In genomic region chr14:60586687-60587453, GRCm38 (mm10) we compare ENCODE assay signal across 11 mouse cellular contexts. TPM values are rescaled to one million over a fixed set of nuclear protein-coding genes. Genes with fewer than 3 reads are reported as not detected.
DNase-seq lines count a peak whose midpoint lies in the region; ATAC-seq and TF ChIP-seq lines count a peak whose summit lies in the region.
"Had no signal": no experiment of that assay in that cellular context is flagged by ENCODE, and none has a peak within 500 bp of the region (broad histone marks: within the 10 kb centered on the region; RNA-seq: fewer than 3 reads in every experiment).

No protein-coding gene starts in this region.

- H3K36me3 ChIP-seq in intestine, embryonic 14.5 days (ENCODE audit: control insufficient read depth, insufficient read depth, low read length) = no peaks in the 10 kb centered on the region
- no peaks in the 10 kb centered on the region for H3K36me3 ChIP-seq in intestine, embryonic 16.5 days (ENCODE audit: control insufficient read depth, insufficient read depth, low read length)
- H3K36me3 ChIP-seq in heart, adult 2 months (ENCODE audit: control insufficient read depth, insufficient read depth, low read length) = no peaks in the 10 kb centered on the region
- H3K36me3 ChIP-seq in limb, embryonic 12.5 days = no peaks in the 10 kb centered on the region

- DNase-seq in intestine, embryonic 14.5 days (ENCODE audit: low spot score) = no peak
- peak; percentile 64 for DNase-seq in brain, adult 2 months (ENCODE audit: low read depth, low spot score)
- DNase-seq in heart, adult 2 months = peak in 1 of 2 experiments; percentile 35
- no peak for DNase-seq in urinary bladder, postnatal 36 days (ENCODE audit: low spot score in 2 of 2)
- DNase-seq in left cerebral cortex, adult 2 months (ENCODE audit: extremely low spot score in 1 of 2, low spot score in 2 of 2) = no peak
- no peak for DNase-seq in spleen, adult 18-20 months
- DNase-seq: thymus, postnatal 4 days had no signal

- H3K9me3 ChIP-seq in intestine, embryonic 14.5 days (ENCODE audit: control insufficient read depth, low read length) = no peaks in the 10 kb centered on the region
- H3K9me3 ChIP-seq in intestine, embryonic 16.5 days (ENCODE audit: control insufficient read depth, low read length) = no peaks in the 10 kb centered on the region
- no peaks in the 10 kb centered on the region for H3K9me3 ChIP-seq in limb, embryonic 12.5 days

- 64% methylated on average over 15 of the region's 15 CpGs for WGBS in intestine, embryonic 14.5 days
- 64% methylated on average over 15 of the region's 15 CpGs for WGBS in intestine, embryonic 16.5 days
- WGBS in heart, adult 2 months = 43% methylated on average over 15 of the region's 15 CpGs
- WGBS in limb, embryonic 12.5 days = 61% methylated on average over 15 of the region's 15 CpGs

- H3K27ac ChIP-seq in intestine, embryonic 14.5 days (ENCODE audit: low read depth) = peak overlapping the region; percentile 44; the same call in 1 of the 2 replicates
- no peak overlapping the region for H3K27ac ChIP-seq in intestine, embryonic 16.5 days (ENCODE audit: low read length)
- H3K27ac ChIP-seq in heart, adult 2 months = peak overlapping the region; percentile 55
- H3K27ac ChIP-seq in limb, embryonic 12.5 days = peak overlapping the region; percentile 64
- no peak overlapping the region for H3K27ac ChIP-seq in left cerebral cortex, adult 2 months
- H3K27ac ChIP-seq: macrophage had no signal

- no peak for TF ChIP-seq CTCF in heart, adult 2 months (IDR thresholded peaks at IDR 0.05)
- TF ChIP-seq CTCF in left cerebral cortex, adult 2 months (IDR thresholded peaks at IDR 0.05) = no peak

- TF ChIP-seq EP300 in heart, adult 2 months (IDR thresholded peaks at IDR 0.05; ENCODE audit: insufficient read depth, low read depth, low read length) = 0 out of 2 replicates have a peak, but pooled peaks have one; percentile 48

- H3K4me1 ChIP-seq in intestine, embryonic 14.5 days (replicated peaks; ENCODE audit: control insufficient read depth, insufficient read depth, low read length) = peaks cover 8% of the 10 kb centered on the region
- peaks cover 6% of the 10 kb centered on the region; the same call in 1 of the 2 replicates for H3K4me1 ChIP-seq in intestine, embryonic 16.5 days (ENCODE audit: control insufficient read depth, insufficient read depth, low read length)
- peaks cover 7% of the 10 kb centered on the region for H3K4me1 ChIP-seq in heart, adult 2 months (ENCODE audit: control insufficient read depth, insufficient read depth, low read length)
- peaks cover 16% of the 10 kb centered on the region for H3K4me1 ChIP-seq in limb, embryonic 12.5 days (replicated peaks)

- no peaks in the 10 kb centered on the region for H3K79me2 ChIP-seq in heart, adult 2 months (replicated peaks; ENCODE audit: control insufficient read depth, insufficient read depth, low read length)

- no peak overlapping the region for H3K4me3 ChIP-seq in intestine, embryonic 14.5 days (ENCODE audit: low read depth, low read length)
- H3K4me3 ChIP-seq in intestine, embryonic 16.5 days (ENCODE audit: low read length) = no peak overlapping the region
- no peak overlapping the region for H3K4me3 ChIP-seq in heart, adult 2 months
- H3K4me3 ChIP-seq in limb, embryonic 12.5 days (replicated peaks) = no peak overlapping the region
- no peak overlapping the region for H3K4me3 ChIP-seq in left cerebral cortex, adult 2 months

- no peak overlapping the region for H3K4me2 ChIP-seq in intestine, embryonic 14.5 days (ENCODE audit: low read length)
- no peak overlapping the region for H3K4me2 ChIP-seq in intestine, embryonic 16.5 days (ENCODE audit: low read depth, low read length)
- H3K4me2 ChIP-seq in limb, embryonic 12.5 days = no peak overlapping the region

- no peak for TF ChIP-seq POLR2A in heart, adult 2 months (IDR thresholded peaks at IDR 0.05; ENCODE audit: insufficient read depth, low read depth, low read length)

- intact Hi-C loops in heart, adult 2 months (cut with DNase I) = loop anchor here (5.0 kb wide), 2 partner anchors 50 to 100 kb away; no protein-coding TSS in a partner anchor
- intact Hi-C loops in left cerebral cortex, adult 2 months (cut with DNase I) = no loop called here

- H3K27me3 ChIP-seq in intestine, embryonic 14.5 days (replicated peaks; ENCODE audit: control insufficient read depth, insufficient read depth, low read length) = no peaks in the 10 kb centered on the region
- no peaks in the 10 kb centered on the region for H3K27me3 ChIP-seq in intestine, embryonic 16.5 days (replicated peaks; ENCODE audit: control insufficient read depth, insufficient read depth, low read length)
- H3K27me3 ChIP-seq in heart, adult 2 months (ENCODE audit: control insufficient read depth, insufficient read depth, low read length) = no peaks in the 10 kb centered on the region
- H3K27me3 ChIP-seq in limb, embryonic 12.5 days = no peaks in the 10 kb centered on the region

- 0 out of 2 replicates have a peak, but pooled peaks have one; percentile 8 for ATAC-seq in intestine, embryonic 14.5 days (replicated peaks; ENCODE audit: low FRiP score, low TSS enrichment, low read depth)
- no peak for ATAC-seq in intestine, embryonic 16.5 days
- ATAC-seq in limb, embryonic 12.5 days (ENCODE audit: insufficient number of reproducible peaks, insufficient read depth, low FRiP score, low TSS enrichment, low read depth) = peak; percentile 66; the same call in 1 of the 2 replicates
- ATAC-seq: CD4-positive, CD25-positive, alpha-beta regulatory T cell, adult 4 months had no signal

- H3K9ac ChIP-seq in intestine, embryonic 14.5 days (ENCODE audit: low read length) = no peak overlapping the region
- no peak overlapping the region for H3K9ac ChIP-seq in intestine, embryonic 16.5 days (ENCODE audit: low read depth, low read length)
- H3K9ac ChIP-seq in heart, adult 2 months (ENCODE audit: low read depth, low read length) = no peak overlapping the region
- no peak overlapping the region for H3K9ac ChIP-seq in limb, embryonic 12.5 days (replicated peaks)

RNA-seq across cellular contexts. Expression of gene Spata13, which starts 46.9 kb away (rescaled TPM):
- polyA plus RNA-seq in intestine, embryonic 14.5 days (2014; fragmentation: Nextera tagmentation; extraction: Ambion mirVana) = 23.1 and 26.9 TPM in 2 replicates
- 19.9 and 22.6 TPM in 2 replicates for polyA plus RNA-seq in intestine, embryonic 16.5 days (2015; fragmentation: Nextera tagmentation; extraction: Ambion mirVana)
- total RNA-seq in heart, adult 2 months (2021) = 10 to 100 TPM; 13.1 to 14.7 TPM
- 9.5 and 14.4 TPM in 2 replicates for polyA plus RNA-seq in heart, adult 2 months (2012; rRNA removed)
- polyA plus RNA-seq in limb, embryonic 12.5 days (2016; fragmentation: Nextera tagmentation; extraction: Ambion mirVana) = 10.5 and 14.2 TPM in 2 replicates
- total RNA-seq in left cerebral cortex, adult 2 months (2021) = 10 to 100 TPM; 15.4 to 23.7 TPM

Comparison
In these comparisons a context has a peak if more than half of its experiments do, and no peak if none do; other contexts are left out.
1. H3K27ac ChIP-seq: peak in intestine, embryonic 14.5 days (single experiment), heart, adult 2 months (single experiment) and limb, embryonic 12.5 days (single experiment); none in intestine, embryonic 16.5 days (single experiment) and left cerebral cortex, adult 2 months (single experiment).